Mouse (Mus musculus) monocyte, adult 59 days (primary cell): ENCODE data around the gene Cst9. TPM values are rescaled to one million over a fixed set of nuclear protein-coding genes. Genes with fewer than 3 reads are reported as not detected.

ENCODE experiments used
- total RNA-seq, 2 experiments: library from RNA; stranded (reverse); gene quantifications; one replicate each; pipeline ENCODE4 v1.2.4; 2023

The Cst9 gene
- total RNA-seq: not detected

GRCm38 (mm10) chr2:148834912-148835311 lies at the start of gene Cst9:
TSS of gene Cst9 (plus strand) at chr2:148835147.

DNA sequence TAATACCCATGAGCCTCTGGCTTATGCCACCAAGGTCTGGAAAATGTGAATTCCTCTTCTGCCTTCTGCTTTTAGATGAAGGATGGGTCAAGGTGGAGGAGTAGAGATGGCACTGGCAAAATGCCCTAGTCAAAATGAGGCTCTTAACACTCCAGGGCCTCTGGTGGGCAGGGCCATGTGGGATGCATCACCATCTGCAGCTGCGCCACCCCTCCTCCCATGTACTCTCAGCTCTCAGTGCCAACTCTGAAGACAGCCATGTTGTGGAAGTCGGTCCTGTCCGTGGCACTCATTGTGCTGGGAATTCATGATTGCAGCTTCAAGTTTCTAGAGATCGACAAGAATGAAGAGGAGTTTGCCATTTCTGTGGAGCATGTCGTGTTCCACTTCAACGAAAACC lies 45.8 kb upstream of the Cst9 start, which contains the start of gene Cst12:
TSS of gene Cst12 (plus strand) at position 220 of the 400 bp plus-strand sequence.

GRCm38 (mm10) chr2:148798485-148798884 lies 36.5 kb upstream of the Cst9 start, which contains the start of gene Cst8:
TSS of gene Cst8 (plus strand) at chr2:148798785.

GRCm38 (mm10) chr2:148819909-148820308 lies 15.0 kb upstream of the Cst9 start, which contains the start of gene Cst13:
TSS of gene Cst13 (plus strand) at chr2:148820081.

GRCm38 (mm10) chr2:148864966-148865365 lies 30.0 kb downstream of the Cst9 start, which contains the start of gene 9230104L09Rik:
TSS of gene 9230104L09Rik (minus strand) at chr2:148865038.

GRCm38 (mm10) chr2:148875335-148875811 lies 40.4 kb downstream of the Cst9 start, which contains the start of gene Cst3:
TSS of gene Cst3 (minus strand) at chr2:148875692.

Other genes starting within 250 kb of the Cst9 start
- 10 to 100 TPM; 14.8 to 20.8 TPM for gene Nxt1, start 162.5 kb upstream of the Cst9 start, total RNA-seq
- gene Gzf1, start 154.1 kb upstream of the Cst9 start, total RNA-seq: 10 to 100 TPM; 19.4 to 24.2 TPM
- gene Napb, start 102.7 kb upstream of the Cst9 start, total RNA-seq: 1 to 10 TPM; 1.4 TPM
- gene Cstl1, start 84.8 kb upstream of the Cst9 start, total RNA-seq: not detected
- gene Cst11, start 63.6 kb upstream of the Cst9 start, total RNA-seq: not detected
- not detected for gene 8030411F24Rik, start 53.1 kb upstream of the Cst9 start, total RNA-seq
- not detected for gene Cst12, start 45.8 kb upstream of the Cst9 start, total RNA-seq
- not detected for gene Cst8, start 36.4 kb upstream of the Cst9 start, total RNA-seq
- not detected for gene Cst13, start 15.1 kb upstream of the Cst9 start, total RNA-seq
- not detected for gene 9230104L09Rik, start 29.9 kb downstream of the Cst9 start, total RNA-seq
- 1,000 to 10,000 TPM; 2,392 to 2,423 TPM for gene Cst3, start 40.5 kb downstream of the Cst9 start, total RNA-seq
- not detected for gene Gm1330, start 168.1 kb downstream of the Cst9 start, total RNA-seq
- not detected for gene Gm10750, start 182.1 kb downstream of the Cst9 start, total RNA-seq